Mouse (Mus musculus): ENCODE measurements at regions not wholly inside any gene's neighbourhood (a gene's known extent, or its start where the extent isn't known, plus 50 kb on each side); places are given as distances from the start of the nearest gene placed in this dataset.

DNA sequence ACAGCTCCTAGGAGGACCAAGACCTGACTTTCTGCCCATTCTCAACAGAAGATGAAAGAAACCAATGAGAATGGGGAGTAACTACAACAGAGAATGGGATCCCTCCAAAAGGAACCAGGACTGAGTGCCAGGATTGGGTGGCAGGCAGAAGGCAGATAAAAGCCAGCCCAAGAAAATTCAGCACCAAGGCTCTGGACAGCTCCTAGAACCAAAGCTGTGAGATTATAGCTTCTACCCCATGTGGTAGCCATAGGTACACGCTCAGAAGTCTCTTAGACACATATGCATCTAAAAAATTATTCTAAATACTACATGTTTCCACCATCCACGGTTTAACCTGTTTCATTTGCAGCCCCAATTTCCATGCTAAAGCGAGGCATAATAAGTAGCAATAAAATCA is 425.8 kb upstream of the Zdhhc25 start:
- Histone ChIP-seq H3K36me3 (ENCODE audit: insufficient read depth, low read length) (no peaks in the 10 kb centered on the region), H3K27me3 (ENCODE audit: insufficient read depth, low read length) (no peaks in the 10 kb centered on the region), H3K9me3 (ENCODE audit: low read length) (no peaks in the 10 kb centered on the region), H3K4me3 (replicated peaks; ENCODE audit: low read length) (no peak overlapping the region), H3K4me1 (replicated peaks; ENCODE audit: low read depth, low read length) (no peaks in the 10 kb centered on the region)
- no peak for TF ChIP-seq NANOG (IDR thresholded peaks at IDR 0.05; ENCODE audit: borderline replicate concordance, low read length)
- TF ChIP-seq POU5F1 (IDR thresholded peaks at IDR 0.05; ENCODE audit: borderline replicate concordance, low read length) = no peak
- no peak for TF ChIP-seq CTCF (conservative IDR thresholded peaks at IDR 0.05; ENCODE audit: low read length)

DNA sequence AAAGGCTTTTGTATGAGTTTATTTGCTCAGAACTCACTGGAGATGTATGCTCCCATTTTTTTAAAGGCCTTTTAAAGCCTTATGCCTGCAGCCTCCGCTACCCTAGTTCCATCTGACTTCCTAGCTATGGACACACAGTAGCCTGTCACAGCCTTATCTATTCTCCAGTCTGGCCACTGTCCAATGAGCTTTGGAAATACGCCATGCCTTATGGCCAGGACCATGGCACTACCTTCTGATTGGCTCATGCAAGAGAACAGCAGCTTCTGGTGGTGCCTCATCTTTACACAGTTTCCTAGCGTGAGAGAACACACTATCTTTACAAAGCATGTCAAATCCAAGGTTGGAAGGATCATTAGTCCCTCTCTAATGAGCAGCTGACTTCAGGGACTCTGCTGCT is 424.1 kb upstream of the Zdhhc25 start:
- no peaks in the 10 kb centered on the region for H3K36me3 ChIP-seq (ENCODE audit: insufficient read depth, low read length)
- no peak overlapping the region for H3K4me3 ChIP-seq (replicated peaks; ENCODE audit: low read length)
- TF ChIP-seq CTCF (conservative IDR thresholded peaks at IDR 0.05; ENCODE audit: low read length) = no peak
- no peak for TF ChIP-seq NANOG (IDR thresholded peaks at IDR 0.05; ENCODE audit: borderline replicate concordance, low read length)
- TF ChIP-seq POU5F1 (IDR thresholded peaks at IDR 0.05; ENCODE audit: borderline replicate concordance, low read length) = no peak
- no peaks in the 10 kb centered on the region for H3K27me3 ChIP-seq (ENCODE audit: insufficient read depth, low read length)
- H3K9me3 ChIP-seq (ENCODE audit: low read length) = no peaks in the 10 kb centered on the region
- no peaks in the 10 kb centered on the region for H3K4me1 ChIP-seq (replicated peaks; ENCODE audit: low read depth, low read length)

DNA sequence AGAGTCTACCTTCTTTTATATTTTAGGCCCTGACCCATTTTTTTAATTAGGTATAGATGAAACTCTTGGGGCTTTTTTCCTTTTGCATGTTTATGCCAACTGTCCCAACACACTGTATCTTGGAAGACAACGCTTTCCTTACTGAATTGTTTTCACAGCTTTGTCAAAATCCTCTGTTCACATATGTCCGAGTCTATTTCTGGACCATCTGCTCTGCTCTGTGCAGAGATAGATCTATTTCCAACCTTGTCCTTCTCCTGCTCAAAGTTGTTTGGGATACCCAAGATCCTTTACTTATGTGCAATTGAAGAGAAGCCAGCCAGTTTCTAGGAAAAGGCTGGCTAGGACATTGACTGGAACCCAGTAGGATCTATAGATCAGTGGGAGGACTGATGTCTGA is 403.6 kb upstream of the Zdhhc25 start:
- no peaks in the 10 kb centered on the region for H3K36me3 ChIP-seq (ENCODE audit: insufficient read depth, low read length)
- H3K9me3 ChIP-seq (ENCODE audit: low read length) = peaks cover 11% of the 10 kb centered on the region; the same call in 1 of the 2 replicates
- TF ChIP-seq POU5F1 (IDR thresholded peaks at IDR 0.05; ENCODE audit: borderline replicate concordance, low read length) (no peak), NANOG (IDR thresholded peaks at IDR 0.05; ENCODE audit: borderline replicate concordance, low read length) (no peak), CTCF (conservative IDR thresholded peaks at IDR 0.05; ENCODE audit: low read length) (no peak)
- no peaks in the 10 kb centered on the region for H3K27me3 ChIP-seq (ENCODE audit: insufficient read depth, low read length)
- no peaks in the 10 kb centered on the region for H3K4me1 ChIP-seq (replicated peaks; ENCODE audit: low read depth, low read length)
- H3K4me3 ChIP-seq (replicated peaks; ENCODE audit: low read length) = no peak overlapping the region

DNA sequence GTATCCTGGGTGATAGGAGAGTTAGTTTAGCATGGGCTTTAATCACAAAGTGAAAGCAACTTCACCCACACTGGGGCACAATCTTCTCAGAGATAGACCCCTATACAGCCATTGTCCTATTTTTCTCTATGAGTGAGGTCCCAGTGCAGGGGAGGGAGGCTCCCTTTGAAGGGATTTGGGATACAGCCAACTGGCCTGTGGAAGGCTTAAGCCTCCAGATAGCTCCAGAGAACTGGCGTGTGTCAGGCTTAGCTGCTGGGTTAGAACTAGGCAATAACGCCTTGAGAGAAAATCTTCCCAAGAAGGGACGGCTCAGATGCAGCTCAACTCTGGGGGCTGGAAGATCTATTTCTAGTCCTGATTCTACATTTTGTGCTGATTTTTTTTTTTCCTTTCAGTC is 397.4 kb upstream of the Zdhhc25 start:
- Histone ChIP-seq H3K27me3 (ENCODE audit: insufficient read depth, low read length) (no peaks in the 10 kb centered on the region; the same call in 1 of the 2 replicates), H3K36me3 (ENCODE audit: insufficient read depth, low read length) (no peaks in the 10 kb centered on the region), H3K4me1 (replicated peaks; ENCODE audit: low read depth, low read length) (no peaks in the 10 kb centered on the region), H3K4me3 (replicated peaks; ENCODE audit: low read length) (no peak overlapping the region), H3K9me3 (ENCODE audit: low read length) (peaks cover 11% of the 10 kb centered on the region; the same call in 1 of the 2 replicates)
- no peak for TF ChIP-seq CTCF (conservative IDR thresholded peaks at IDR 0.05; ENCODE audit: low read length)
- no peak for TF ChIP-seq POU5F1 (IDR thresholded peaks at IDR 0.05; ENCODE audit: borderline replicate concordance, low read length)
- no peak for TF ChIP-seq NANOG (IDR thresholded peaks at IDR 0.05; ENCODE audit: borderline replicate concordance, low read length)

DNA sequence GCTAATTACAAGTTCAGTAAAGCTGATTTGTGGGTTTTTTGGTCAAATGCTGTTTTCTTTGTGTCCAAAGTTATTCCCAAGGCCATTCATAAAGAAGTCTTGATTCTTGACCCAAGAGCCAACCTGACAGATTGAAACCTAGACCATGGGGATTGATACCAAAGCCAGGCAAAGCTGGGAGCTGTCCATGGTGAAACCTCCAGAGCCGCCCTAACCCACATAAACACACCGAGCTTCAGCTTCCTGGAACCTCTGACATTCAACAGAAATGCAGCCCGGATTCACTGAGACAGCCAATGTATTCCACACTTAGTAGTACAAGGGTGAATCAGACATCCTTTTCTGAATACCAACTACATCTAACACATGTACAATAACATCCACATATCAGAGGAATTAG is 386.7 kb upstream of the Zdhhc25 start:
- no peak overlapping the region for H3K4me3 ChIP-seq (replicated peaks; ENCODE audit: low read length)
- TF ChIP-seq NANOG (IDR thresholded peaks at IDR 0.05; ENCODE audit: borderline replicate concordance, low read length) (no peak), CTCF (conservative IDR thresholded peaks at IDR 0.05; ENCODE audit: low read length) (no peak), POU5F1 (IDR thresholded peaks at IDR 0.05; ENCODE audit: borderline replicate concordance, low read length) (no peak)
- no peaks in the 10 kb centered on the region for H3K9me3 ChIP-seq (ENCODE audit: low read length)
- H3K36me3 ChIP-seq (ENCODE audit: insufficient read depth, low read length) = no peaks in the 10 kb centered on the region
- no peaks in the 10 kb centered on the region for H3K27me3 ChIP-seq (ENCODE audit: insufficient read depth, low read length)
- H3K4me1 ChIP-seq (replicated peaks; ENCODE audit: low read depth, low read length) = no peaks in the 10 kb centered on the region

DNA sequence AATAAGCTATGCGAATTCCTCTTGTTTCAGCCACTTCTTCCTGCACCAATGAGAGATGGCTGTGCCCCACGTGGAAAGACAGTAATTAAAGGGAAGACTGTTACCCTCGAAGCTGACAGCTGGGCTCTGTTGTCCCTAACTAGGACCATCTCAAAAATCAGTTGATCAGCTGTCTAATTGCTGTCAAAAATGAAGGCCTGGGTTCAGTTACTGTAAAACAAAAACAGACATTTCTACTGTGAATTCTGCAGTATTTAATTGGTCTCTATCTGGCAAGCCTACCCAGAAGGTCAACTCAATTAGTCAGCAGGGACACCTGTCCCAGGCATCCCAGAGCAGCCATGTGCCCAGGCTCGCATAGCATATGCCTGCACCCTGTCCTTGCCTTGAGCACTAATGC is 385.8 kb upstream of the Zdhhc25 start:
- Histone ChIP-seq H3K4me1 (replicated peaks; ENCODE audit: low read depth, low read length) (no peaks in the 10 kb centered on the region), H3K9me3 (ENCODE audit: low read length) (no peaks in the 10 kb centered on the region), H3K36me3 (ENCODE audit: insufficient read depth, low read length) (no peaks in the 10 kb centered on the region), H3K4me3 (replicated peaks; ENCODE audit: low read length) (no peak overlapping the region), H3K27me3 (ENCODE audit: insufficient read depth, low read length) (no peaks in the 10 kb centered on the region)
- TF ChIP-seq POU5F1 (IDR thresholded peaks at IDR 0.05; ENCODE audit: borderline replicate concordance, low read length) = no peak

DNA sequence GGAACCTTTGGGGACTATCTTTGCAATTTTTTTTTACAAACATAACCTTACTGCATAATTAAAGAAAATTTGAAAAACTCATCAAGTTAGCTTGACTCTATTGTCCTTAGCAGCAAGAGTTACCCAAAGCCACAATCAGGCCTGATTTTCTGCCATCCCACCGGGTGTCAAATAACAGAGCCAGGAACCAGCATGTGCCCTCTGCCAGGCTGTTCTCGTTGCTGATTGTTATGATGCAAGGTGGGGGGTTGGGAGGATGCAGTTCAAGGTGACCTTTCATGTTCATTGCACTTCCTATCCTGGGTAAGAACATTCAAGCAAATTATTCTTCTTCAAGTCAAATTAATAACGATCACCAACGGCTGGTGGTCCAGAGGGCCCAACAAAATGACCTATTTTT is 370.6 kb upstream of the Zdhhc25 start:
- Histone ChIP-seq H3K4me1 (replicated peaks; ENCODE audit: low read depth, low read length) (no peaks in the 10 kb centered on the region), H3K9me3 (ENCODE audit: low read length) (no peaks in the 10 kb centered on the region), H3K4me3 (replicated peaks; ENCODE audit: low read length) (no peak overlapping the region), H3K27me3 (ENCODE audit: insufficient read depth, low read length) (no peaks in the 10 kb centered on the region), H3K36me3 (ENCODE audit: insufficient read depth, low read length) (no peaks in the 10 kb centered on the region)
- TF ChIP-seq CTCF (conservative IDR thresholded peaks at IDR 0.05; ENCODE audit: low read length) (no peak), NANOG (IDR thresholded peaks at IDR 0.05; ENCODE audit: borderline replicate concordance, low read length) (no peak), POU5F1 (IDR thresholded peaks at IDR 0.05; ENCODE audit: borderline replicate concordance, low read length) (no peak)

DNA sequence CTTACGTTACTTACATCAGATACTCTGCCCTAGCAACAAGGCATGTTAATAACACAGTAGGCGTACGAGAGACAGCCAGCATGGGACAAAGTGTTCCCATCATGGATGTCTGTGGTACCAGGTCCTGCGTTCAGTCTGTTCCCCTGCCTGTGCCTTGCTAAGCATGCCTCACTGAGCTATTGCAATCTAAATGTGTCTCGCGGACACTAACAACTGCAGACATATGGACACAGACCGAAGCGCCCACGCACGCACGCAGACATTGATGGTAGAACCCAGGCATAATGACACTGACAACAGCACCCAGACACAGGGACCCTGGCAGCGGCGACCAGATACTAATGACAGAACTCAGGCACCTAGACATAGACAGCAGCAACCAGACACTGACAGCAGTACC is 355.5 kb upstream of the Zdhhc25 start:
- Histone ChIP-seq H3K4me3 (replicated peaks; ENCODE audit: low read length) (no peak overlapping the region), H3K36me3 (ENCODE audit: insufficient read depth, low read length) (no peaks in the 10 kb centered on the region), H3K4me1 (replicated peaks; ENCODE audit: low read depth, low read length) (peaks cover 8% of the 10 kb centered on the region), H3K27me3 (ENCODE audit: insufficient read depth, low read length) (peaks cover 5% of the 10 kb centered on the region; the same call in 1 of the 2 replicates), H3K9me3 (ENCODE audit: low read length) (no peaks in the 10 kb centered on the region)
- TF ChIP-seq POU5F1 (IDR thresholded peaks at IDR 0.05; ENCODE audit: borderline replicate concordance, low read length) (no peak), CTCF (conservative IDR thresholded peaks at IDR 0.05; ENCODE audit: low read length) (no peak), NANOG (IDR thresholded peaks at IDR 0.05; ENCODE audit: borderline replicate concordance, low read length) (no peak)

DNA sequence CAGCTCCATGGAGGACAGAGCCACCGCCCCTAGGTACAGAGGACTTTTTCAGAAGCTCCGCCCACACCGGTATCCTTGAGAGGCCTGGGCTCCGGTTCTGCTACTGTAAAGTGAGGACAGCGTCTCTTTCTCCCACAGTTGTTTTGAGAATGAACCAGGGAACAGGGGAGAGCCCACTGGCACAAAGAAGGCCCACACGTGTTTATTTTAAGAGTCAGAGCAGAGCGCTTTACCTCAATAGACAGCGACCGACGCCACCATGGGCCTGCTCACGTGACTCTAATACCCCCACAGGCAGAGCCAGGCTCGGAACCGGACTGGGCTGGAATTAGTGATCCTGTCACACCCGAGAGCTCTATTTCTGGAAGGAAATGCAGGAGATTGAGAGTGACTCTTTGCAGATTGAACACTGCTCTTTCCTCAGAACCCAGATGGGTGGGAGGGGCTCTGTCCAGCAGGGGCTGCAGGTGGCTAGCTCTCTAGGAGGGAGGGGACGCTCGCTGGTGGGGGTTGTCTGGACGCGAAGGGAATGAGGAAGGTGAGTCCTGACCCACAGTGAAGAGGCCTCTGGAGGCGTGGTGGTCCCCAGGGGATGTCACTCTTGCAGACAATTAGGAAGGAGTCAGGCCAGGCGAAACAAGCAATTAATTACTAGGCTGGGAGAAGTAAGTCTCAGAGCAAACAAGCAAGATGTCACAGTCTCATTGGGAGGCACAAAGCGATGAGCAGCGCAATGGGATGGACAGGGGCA is 354.4 kb upstream of the Zdhhc25 start:
- no peak for TF ChIP-seq CTCF (conservative IDR thresholded peaks at IDR 0.05; ENCODE audit: low read length)
- Histone ChIP-seq H3K36me3 (ENCODE audit: insufficient read depth, low read length) (no peaks in the 10 kb centered on the region), H3K4me1 (replicated peaks; ENCODE audit: low read depth, low read length) (peaks cover 8% of the 10 kb centered on the region), H3K9me3 (ENCODE audit: low read length) (no peaks in the 10 kb centered on the region), H3K4me3 (replicated peaks; ENCODE audit: low read length) (no peak overlapping the region), H3K27me3 (ENCODE audit: insufficient read depth, low read length) (peaks cover 5% of the 10 kb centered on the region; the same call in 1 of the 2 replicates)
